Mouse (Mus musculus) hindbrain, embryonic 14.5 days (tissue): ENCODE measurements at regions not wholly inside any gene's neighbourhood (a gene's known extent, or its start where the extent isn't known, plus 50 kb on each side); places are given as distances from the start of the nearest gene placed in this dataset.
"Not testable (repeated sequence)": the region's sequence is repeated elsewhere in the genome, so short reads cannot be mapped to it uniquely, and the experiment has no call there.

Experiments used
- ATAC-seq: fragments of 200-750 bp; cut with Nextera tagmentation; 2 replicates; pipeline ENCODE4 v1.8.0; 2017; ENCODE audit warnings: moderate number of reproducible peaks, mild to moderate bottlenecking, moderate TSS enrichment, moderate library complexity; ENCODE audit not compliant: low FRiP score
- DNase-seq: peaks from one replicate; pipeline ENCODE4 v3.0.0-alpha.2; 2015; ENCODE audit warnings: low spot score
- H3K27ac ChIP-seq: fragments of 300-500 bp; sonication (generic); 2 replicates; pipeline ENCODE4 v1.5.1; 2014; ENCODE audit warnings: mild to moderate bottlenecking, moderate library complexity
- H3K27me3 ChIP-seq: fragments of 300-500 bp; sonication (generic); 2 replicates; pipeline ENCODE4 v1.6.1; 2014; ENCODE audit warnings: mild to moderate bottlenecking, low read length, mixed read lengths; ENCODE audit not compliant: control insufficient read depth, insufficient read depth
- H3K36me3 ChIP-seq: fragments of 300-500 bp; sonication (generic); replicated peaks from 2 replicates; pipeline ENCODE4 v1.6.1; 2014; ENCODE audit not compliant: control insufficient read depth, insufficient read depth
- H3K4me1 ChIP-seq: fragments of 300-500 bp; sonication (generic); replicated peaks from 2 replicates; pipeline ENCODE4 v1.6.1; 2014; ENCODE audit warnings: antibody characterized with exemption, low read length, mixed read lengths; ENCODE audit not compliant: control insufficient read depth, insufficient read depth
- H3K4me2 ChIP-seq: fragments of 300-500 bp; sonication (generic); replicated peaks from 2 replicates; pipeline ENCODE4 v1.6.1; 2014; ENCODE audit warnings: mild to moderate bottlenecking, moderate library complexity
- H3K4me3 ChIP-seq: fragments of 300-500 bp; sonication (generic); replicated peaks from 2 replicates; pipeline ENCODE4 v1.5.1; 2014; ENCODE audit warnings: mild to moderate bottlenecking, low read length
- H3K9ac ChIP-seq: fragments of 300-500 bp; sonication (generic); 2 replicates; pipeline ENCODE4 v1.6.1; 2014
- H3K9me3 ChIP-seq: fragments of 300-500 bp; sonication (generic); 2 replicates; pipeline ENCODE4 v1.6.1; 2016; ENCODE audit warnings: low read length; ENCODE audit not compliant: control insufficient read depth
- WGBS: fragments of 180-500 bp; shearing (Covaris S2); extraction: QIAGEN DNeasy Blood & Tissue Kit; methylation state at CpG from one replicate; pipeline ENCODE4 v1.1.7; 2014; 5-methylcytosine and 5-hydroxymethylcytosine counted together

DNA sequence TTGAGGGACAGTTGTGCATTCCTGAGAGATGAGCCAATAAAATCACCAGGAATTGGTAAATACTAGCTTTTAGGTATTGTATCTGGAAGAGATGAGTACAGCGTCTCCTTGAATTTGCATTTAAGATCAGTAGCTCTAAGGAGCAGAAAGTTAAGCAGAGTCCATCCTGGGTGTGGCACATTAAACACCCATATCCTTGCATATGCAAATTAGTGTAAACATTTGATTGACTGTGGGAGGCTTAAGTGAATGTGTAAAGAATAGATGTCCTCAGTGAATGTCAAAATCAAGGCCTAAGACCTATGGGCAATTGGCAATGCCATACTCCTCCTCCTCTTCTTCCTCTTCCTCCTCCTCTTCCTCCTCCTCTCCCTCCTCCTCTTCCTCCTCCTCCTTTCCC, 229.4 kb downstream of the Cd47 start:
- 89% methylated on average over 1 of the region's 1 CpGs for WGBS
- no peak overlapping the region for H3K4me3 ChIP-seq

DNA sequence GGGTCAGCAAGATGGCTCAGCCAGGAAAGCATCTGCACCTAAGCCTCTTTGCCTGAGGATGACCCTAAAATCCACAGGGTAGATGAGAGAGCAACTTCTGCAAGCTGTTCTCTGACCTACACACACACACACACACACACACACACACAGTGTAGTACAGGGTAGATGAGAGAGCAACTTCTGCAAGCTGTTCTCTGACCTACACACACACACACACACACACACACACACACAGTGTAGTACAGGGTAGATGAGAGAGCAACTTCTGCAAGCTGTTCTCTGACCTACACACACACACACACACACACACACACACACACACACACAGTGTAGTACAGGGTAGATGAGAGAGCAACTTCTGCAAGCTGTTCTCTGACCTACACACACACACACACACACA, 230.0 kb downstream of the Cd47 start:
- H3K4me2 ChIP-seq, H3K36me3 ChIP-seq, H3K9me3 ChIP-seq, ATAC-seq, DNase-seq, H3K27me3 ChIP-seq, H3K9ac ChIP-seq, H3K4me1 ChIP-seq, H3K4me3 ChIP-seq, H3K27ac ChIP-seq: not testable (repeated sequence)

More for the DNA sequence above, 229.4 kb downstream of the Cd47 start:
- no peak for DNase-seq
- Histone ChIP-seq H3K27ac (no peak overlapping the region), H3K4me2 (no peak overlapping the region), H3K9me3 (no peaks in the 10 kb centered on the region), H3K4me1 (peaks cover 9% of the 10 kb centered on the region), H3K36me3 (no peaks in the 10 kb centered on the region), H3K9ac (no peak overlapping the region), H3K27me3 (no peaks in the 10 kb centered on the region)
- ATAC-seq: no peak

DNA sequence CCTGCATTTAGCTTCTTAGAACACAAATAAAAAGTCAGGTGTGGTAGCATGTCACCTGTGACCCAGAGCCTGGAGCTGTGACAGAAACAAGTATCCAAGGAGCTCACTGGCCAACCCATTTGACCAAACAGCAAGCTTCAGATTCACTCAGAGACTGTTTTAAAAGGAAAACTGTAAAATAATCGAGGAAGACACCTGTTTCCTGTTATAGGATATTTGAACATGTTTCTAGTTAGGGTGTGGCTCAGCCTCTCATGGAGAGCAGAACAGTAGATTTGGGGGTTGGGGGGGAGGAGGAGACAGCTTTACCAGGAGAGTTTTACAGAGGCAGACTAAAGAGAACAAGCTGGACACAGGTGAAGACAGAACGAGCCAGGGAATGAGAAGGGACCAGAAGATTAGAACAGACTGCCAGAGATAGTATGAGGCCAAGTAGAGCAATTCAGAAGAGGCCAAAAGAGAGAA, 230.6 kb downstream of the Cd47 start:
- no peak for DNase-seq
- Histone ChIP-seq H3K4me2 (no peak overlapping the region), H3K36me3 (no peaks in the 10 kb centered on the region), H3K27me3 (no peaks in the 10 kb centered on the region), H3K9ac (no peak overlapping the region), H3K9me3 (no peaks in the 10 kb centered on the region), H3K27ac (no peak overlapping the region), H3K4me3 (no peak overlapping the region), H3K4me1 (peaks cover 12% of the 10 kb centered on the region)
- no peak for ATAC-seq
- 78% methylated on average over 2 of the region's 2 CpGs for WGBS

DNA sequence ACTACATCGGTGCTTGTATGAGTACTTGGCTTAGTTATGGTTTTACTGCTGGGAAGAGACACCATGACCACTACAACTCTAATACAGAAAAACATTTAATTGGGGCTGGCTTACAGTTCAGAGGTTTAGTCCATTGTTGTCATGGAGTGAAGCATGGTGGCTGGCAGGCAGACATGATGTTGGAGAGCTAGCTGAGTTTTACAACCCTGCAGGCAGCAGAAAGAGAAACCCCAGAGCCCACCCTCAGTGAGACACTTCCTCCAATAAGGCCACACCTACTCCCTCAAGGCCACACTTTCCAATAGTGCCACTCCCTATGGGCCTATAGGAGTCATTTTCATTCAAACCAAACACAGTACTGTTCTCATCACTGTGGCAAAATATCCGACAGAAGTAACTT, 232.5 kb downstream of the Cd47 start:
- Histone ChIP-seq H3K9me3 (no peaks in the 10 kb centered on the region), H3K9ac (no peak overlapping the region), H3K4me3 (no peak overlapping the region), H3K27me3 (no peaks in the 10 kb centered on the region), H3K27ac (no peak overlapping the region), H3K36me3 (no peaks in the 10 kb centered on the region), H3K4me1 (0 out of 2 replicates have a peak, but pooled peaks cover 6% of the 10 kb centered on the region), H3K4me2 (no peak overlapping the region)
- ATAC-seq (no peak), DNase-seq (no peak)
- 91% methylated on average over 2 of the region's 2 CpGs for WGBS

DNA sequence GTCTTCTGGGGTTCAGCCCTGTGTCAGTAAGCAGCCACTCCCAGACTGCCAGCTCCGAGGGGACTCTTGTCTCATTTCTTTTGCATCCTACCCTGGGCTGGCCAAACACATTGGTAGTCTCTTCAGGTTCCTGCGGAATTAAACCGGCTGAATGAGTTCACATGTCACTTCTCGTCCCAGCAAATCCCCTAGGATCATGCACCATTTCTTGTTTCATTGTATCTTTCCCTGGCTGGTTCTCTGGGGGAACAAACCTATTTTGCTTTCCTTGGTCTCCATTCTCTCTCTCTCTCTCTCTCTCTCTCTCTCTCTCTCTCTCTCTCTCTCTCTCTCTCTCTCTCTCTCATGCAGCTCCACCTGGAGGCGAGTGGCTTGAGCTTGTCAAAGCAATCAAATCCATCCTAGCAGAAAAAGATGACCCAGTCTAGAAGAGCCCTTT, 236.0 kb downstream of the Cd47 start:
- ATAC-seq: 0 out of 2 replicates have a peak, but pooled peaks have one; percentile 37
- no peak for DNase-seq
- WGBS: 31% methylated on average over 5 of the region's 5 CpGs

DNA sequence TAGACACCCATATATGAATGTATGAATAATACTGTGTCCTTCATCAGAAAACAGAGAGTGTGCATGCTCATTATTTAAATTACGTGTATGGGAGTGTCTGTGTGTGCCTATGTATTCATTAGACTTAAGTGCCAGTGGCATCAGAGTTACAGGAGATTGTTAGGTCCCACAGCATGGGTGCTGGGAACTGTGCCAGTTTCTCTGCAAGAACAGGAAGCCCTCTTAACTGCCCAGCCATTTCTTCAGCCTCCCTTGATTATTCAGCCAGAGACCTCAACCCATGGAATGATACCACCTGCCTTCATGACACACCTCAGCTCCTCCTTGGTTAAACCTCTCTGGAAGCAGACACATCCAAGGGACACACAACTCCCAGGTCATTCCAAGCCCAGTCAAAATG, 243.8 kb downstream of the Cd47 start:
- Histone ChIP-seq H3K36me3 (no peaks in the 10 kb centered on the region), H3K9ac (no peak overlapping the region), H3K4me2 (no peak overlapping the region), H3K27ac (no peak overlapping the region), H3K4me3 (no peak overlapping the region), H3K9me3 (no peaks in the 10 kb centered on the region), H3K27me3 (no peaks in the 10 kb centered on the region), H3K4me1 (no peaks in the 10 kb centered on the region)
- DNase-seq (no peak), ATAC-seq (no peak)
- WGBS: 85% methylated on average over 1 of the region's 1 CpGs

More for the DNA sequence above, 236.0 kb downstream of the Cd47 start:
- H3K4me3 ChIP-seq: no peak overlapping the region
- H3K27me3 ChIP-seq: no peaks in the 10 kb centered on the region
- no peaks in the 10 kb centered on the region for H3K36me3 ChIP-seq
- H3K4me1 ChIP-seq: 0 out of 2 replicates have a peak, but pooled peaks cover 6% of the 10 kb centered on the region
- H3K27ac ChIP-seq: no peak overlapping the region
- H3K9ac ChIP-seq: no peak overlapping the region
- H3K4me2 ChIP-seq: no peak overlapping the region; the same call in 1 of the 2 replicates
- H3K9me3 ChIP-seq: no peaks in the 10 kb centered on the region

DNA sequence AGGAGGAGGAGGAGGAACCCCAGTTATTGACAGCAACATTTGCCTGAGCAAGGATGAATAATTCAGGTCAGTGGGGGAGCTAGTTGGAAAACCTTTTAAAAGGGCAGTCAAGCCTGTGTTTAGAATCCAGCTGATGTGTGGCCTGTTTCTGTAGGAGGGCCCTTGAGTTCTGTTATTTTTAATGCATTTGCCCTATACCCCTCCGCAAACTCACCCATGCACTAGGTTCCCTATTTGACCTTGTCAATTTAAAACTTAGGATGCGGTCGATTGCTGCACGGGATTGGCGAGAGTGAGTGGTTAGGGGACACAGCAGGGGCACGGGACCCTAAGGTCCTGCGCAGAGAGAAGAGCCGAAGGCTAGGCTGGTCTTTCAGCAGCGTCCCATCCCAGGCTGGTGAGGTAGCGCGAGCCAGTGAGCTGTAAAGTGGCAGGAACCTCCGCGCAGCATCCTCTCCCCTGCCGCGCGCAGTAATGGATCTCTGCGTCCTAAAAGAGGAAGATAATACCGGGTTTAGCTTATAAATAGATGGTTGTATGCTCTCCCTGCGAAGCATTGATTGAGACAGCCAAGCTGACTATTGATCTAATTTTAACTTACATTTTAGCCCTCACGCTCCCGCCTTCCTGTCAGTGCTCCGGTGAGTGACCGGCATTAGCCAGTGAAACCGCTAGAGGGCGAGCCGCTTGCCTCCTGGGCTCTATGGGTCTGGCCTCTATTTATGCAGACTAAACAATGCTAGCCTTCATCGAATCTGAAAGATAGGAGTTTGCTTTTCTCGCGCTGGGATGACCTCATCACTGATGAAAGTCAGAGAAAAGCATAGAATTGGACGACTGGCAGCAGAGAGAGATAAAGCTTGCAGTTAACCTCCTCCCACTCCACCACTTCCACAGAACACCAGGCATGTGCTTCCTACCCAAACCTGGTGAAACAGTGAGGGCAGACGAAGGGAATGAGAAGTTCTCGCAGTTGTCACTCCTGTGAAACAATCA, 245.5 kb downstream of the Cd47 start:
- WGBS: 8% methylated on average over 32 of the region's 32 CpGs
- Histone ChIP-seq H3K27ac (no peak overlapping the region), H3K4me2 (peak overlapping the region; percentile 61), H3K9ac (peak overlapping the region; percentile 48), H3K36me3 (no peaks in the 10 kb centered on the region), H3K4me1 (no peaks in the 10 kb centered on the region), H3K27me3 (no peaks in the 10 kb centered on the region), H3K4me3 (peak overlapping the region; percentile 31), H3K9me3 (no peaks in the 10 kb centered on the region)
- peak; percentile 74 for DNase-seq
- peak; percentile 88 for ATAC-seq

DNA sequence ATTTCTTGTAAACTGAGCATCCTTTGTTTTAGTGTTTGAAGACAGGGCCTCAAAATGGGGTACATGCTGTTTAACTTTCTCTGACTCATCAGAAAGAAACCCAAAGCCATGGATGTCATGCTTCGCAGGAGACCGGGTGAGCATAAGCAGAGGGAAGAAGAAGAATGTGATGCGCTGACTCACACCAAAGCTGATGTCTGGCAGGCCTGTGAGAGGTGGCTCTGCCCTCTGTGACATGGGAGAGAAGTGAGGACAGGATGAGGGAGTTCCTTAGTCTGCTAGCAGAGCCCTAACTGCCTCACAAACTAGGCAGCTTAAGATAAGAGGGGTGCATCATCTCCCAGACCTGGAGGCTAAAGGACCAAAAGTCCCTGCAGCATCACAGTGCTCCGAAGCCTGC, 263.2 kb downstream of the Cd47 start:
- Histone ChIP-seq H3K4me2 (no peak overlapping the region), H3K4me3 (no peak overlapping the region), H3K27me3 (no peaks in the 10 kb centered on the region), H3K9me3 (no peaks in the 10 kb centered on the region), H3K4me1 (no peaks in the 10 kb centered on the region), H3K36me3 (no peaks in the 10 kb centered on the region), H3K9ac (no peak overlapping the region), H3K27ac (no peak overlapping the region)
- WGBS: 85% methylated on average over 4 of the region's 4 CpGs
- DNase-seq: no peak
- ATAC-seq: no peak

DNA sequence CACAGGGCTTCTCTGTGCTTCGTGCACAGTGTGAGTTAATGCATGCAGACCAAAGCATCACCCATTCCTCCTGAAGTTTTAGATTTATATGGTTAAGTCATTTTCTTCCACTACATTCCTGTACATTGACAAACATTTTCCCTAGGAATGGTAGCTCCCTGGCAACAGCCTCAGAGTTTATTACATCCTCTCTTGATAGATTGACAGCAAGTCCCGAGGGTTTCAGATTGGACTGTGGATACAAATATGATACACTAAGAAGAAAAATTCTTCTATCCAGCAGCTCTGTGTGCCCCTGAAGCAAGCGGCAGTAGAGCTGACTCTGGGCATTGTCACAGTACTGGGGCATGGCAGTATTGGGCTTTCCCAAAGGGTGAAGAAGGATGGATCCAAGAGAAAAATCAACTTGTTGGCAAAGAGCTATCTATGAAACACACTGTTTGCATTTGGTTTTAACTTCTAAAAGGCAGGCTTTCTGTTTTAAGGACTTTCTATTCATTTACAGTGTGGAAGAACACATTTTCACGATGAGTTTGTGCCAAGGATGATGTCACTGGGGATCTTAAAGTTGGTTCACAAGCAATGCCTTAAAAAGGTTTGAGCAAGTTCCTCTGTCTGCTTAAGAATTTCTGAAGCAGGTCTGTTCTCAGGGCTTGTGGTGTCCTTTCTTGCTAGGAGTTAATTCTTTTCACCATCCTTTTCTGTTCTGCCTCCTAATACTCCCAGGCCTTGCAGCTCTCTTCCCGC, 265.2 kb downstream of the Cd47 start:
- Histone ChIP-seq H3K27me3 (no peaks in the 10 kb centered on the region), H3K36me3 (no peaks in the 10 kb centered on the region), H3K4me3 (no peak overlapping the region), H3K27ac (no peak overlapping the region), H3K9me3 (no peaks in the 10 kb centered on the region), H3K4me2 (no peak overlapping the region), H3K4me1 (no peaks in the 10 kb centered on the region), H3K9ac (no peak overlapping the region)
- ATAC-seq (no peak), DNase-seq (no peak)
- WGBS: 86% methylated on average over 5 of the region's 5 CpGs
